Mouse (Mus musculus): ENCODE data around the gene Efcc1.

- TF ChIP-seq POLR2A (IDR thresholded peaks at IDR 0.05; ENCODE audit: low read depth, low read length) (no peak), CTCF (conservative IDR thresholded peaks at IDR 0.05; ENCODE audit: insufficient read depth, insufficient read length, low read depth, low read length) (no peak)
Observed at GRCm38 (mm10) chr6:87722631-87723030, 8.0 kb upstream of the Efcc1 start.

Measured in kidney, adult 2 months (tissue).